Mouse (Mus musculus) layer of hippocampus, adult 6 months (tissue): ENCODE data around the gene Nog. TPM values are rescaled to one million over a fixed set of nuclear protein-coding genes. Genes with fewer than 3 reads are reported as not detected.

Experiments
- long read RNA-seq, 2 experiments: library from polyadenylated mRNA; unstranded; transcript quantifications; one replicate each; pipeline ENCODE4 v2.0.0; 2019 to 2020
- polyA plus RNA-seq: library from polyadenylated mRNA; unstranded; fragments of <200 nt; fragmentation: Nextera tagmentation; gene quantifications from 2 replicates; pipeline ENCODE4 v1.2.3, GENCODE M21; 2021

The Nog gene
- polyA plus RNA-seq = 1.2 and 1.5 TPM in 2 replicates
- long read RNA-seq, experiment 1 = 0 reads
- long read RNA-seq, experiment 2, partial matches to known transcripts = 0 of 3 reads
- long read RNA-seq, experiment 2, other reads (novel, unspliced or antisense) = 0 of 3 reads

GRCm38 (mm10) chr11:89302056-89302815, at the start of gene Nog:
Gene Nog, minus strand, starts transcription at chr11:89302332.

Other genes with a start within 250 kb of the Nog start
- 7.5 and 7.9 TPM in 2 replicates for gene Dgke, start 235.5 kb downstream of the Nog start, polyA plus RNA-seq
- gene Gm525, start 228.5 kb downstream of the Nog start, polyA plus RNA-seq = not detected in 2 replicates